Mouse (Mus musculus) C2C12 (cell line): ENCODE measurements around the gene D8Ertd738e.

Source experiments
- CEBPB ChIP-seq: IDR thresholded peaks from one replicate; pipeline ENCODE4 v1.6.1; 2011; ENCODE audit warnings: low read depth, mild to moderate bottlenecking, control low read depth, moderate library complexity
- CTCF ChIP-seq: IDR thresholded peaks from one replicate; pipeline ENCODE4 v1.5.1; 2011; ENCODE audit not compliant: control insufficient read depth, insufficient read depth, insufficient read length
- MAX ChIP-seq: IDR thresholded peaks from one replicate; pipeline ENCODE4 v1.6.1; 2011; ENCODE audit warnings: mild to moderate bottlenecking, control low read depth
- USF1 ChIP-seq: IDR thresholded peaks from one replicate; pipeline ENCODE4 v1.6.1; 2011; ENCODE audit warnings: low read depth, mild to moderate bottlenecking, control low read depth, moderate library complexity

GRCm38 (mm10) chr8:84236998-84237473, 12.5 kb downstream of the D8Ertd738e start, which contains the start of gene Zswim4:
- TF ChIP-seq MAX (no peak), CTCF (no peak), USF1 (peak; percentile 84), CEBPB (no peak)
